Mouse (Mus musculus) forebrain, embryonic 11.5 days (tissue): ENCODE measurements around the gene Bzw2. TPM values are rescaled to one million over a fixed set of nuclear protein-coding genes. Genes with fewer than 3 reads are reported as not detected.

Source experiments
- ATAC-seq: fragments of 200-750 bp; cut with Nextera tagmentation; replicated peaks from 2 replicates; pipeline ENCODE4 v1.8.0; 2017; ENCODE audit warnings: moderate TSS enrichment; ENCODE audit not compliant: low FRiP score
- DNase-seq: peaks from one replicate; pipeline ENCODE4 v3.0.0-alpha.2; 2017; ENCODE audit warnings: low spot score
- H3K27ac ChIP-seq: fragments of 300-500 bp; sonication (generic); 2 replicates; pipeline ENCODE4 v1.5.1; 2014; ENCODE audit warnings: low read depth, low read length
- H3K27me3 ChIP-seq: fragments of 300-500 bp; sonication (generic); 2 replicates; pipeline ENCODE4 v1.6.1; 2014; ENCODE audit warnings: mild to moderate bottlenecking, low read length, mixed read lengths; ENCODE audit not compliant: control insufficient read depth, insufficient read depth
- H3K36me3 ChIP-seq: fragments of 300-500 bp; sonication (generic); 2 replicates; pipeline ENCODE4 v1.6.1; 2014; ENCODE audit warnings: mild to moderate bottlenecking, low read length, moderate library complexity, mixed read lengths; ENCODE audit not compliant: control insufficient read depth, insufficient read depth
- H3K4me1 ChIP-seq: fragments of 300-500 bp; sonication (generic); replicated peaks from 2 replicates; pipeline ENCODE4 v1.6.1; 2014; ENCODE audit warnings: low read length, mixed read lengths; ENCODE audit not compliant: control insufficient read depth, insufficient read depth
- H3K4me2 ChIP-seq: fragments of 300-500 bp; sonication (generic); 2 replicates; pipeline ENCODE4 v1.6.1; 2014; ENCODE audit warnings: low read depth, mild to moderate bottlenecking, low read length, moderate library complexity, mixed read lengths; ENCODE audit not compliant: severe bottlenecking
- H3K4me3 ChIP-seq: fragments of 300-500 bp; sonication (generic); 2 replicates; pipeline ENCODE4 v1.5.1; 2014; ENCODE audit warnings: low read depth, low read length
- H3K9ac ChIP-seq: fragments of 300-500 bp; sonication (generic); 2 replicates; pipeline ENCODE4 v1.6.1; 2014; ENCODE audit warnings: low read length
- H3K9me3 ChIP-seq: fragments of 300-500 bp; sonication (generic); 2 replicates; pipeline ENCODE4 v1.6.1; 2016; ENCODE audit warnings: low read length, mixed read lengths; ENCODE audit not compliant: control insufficient read depth
- WGBS: fragments of 180-500 bp; shearing (Covaris S2); extraction: QIAGEN DNeasy Blood & Tissue Kit; methylation state at CpG from one replicate; pipeline ENCODE4 v1.1.7; 2014; 5-methylcytosine and 5-hydroxymethylcytosine counted together
- polyA plus RNA-seq: library from polyadenylated mRNA; unstranded; fragments of >200 nt; fragmentation: Nextera tagmentation; extraction: Ambion mirVana; gene quantifications from 2 replicates; pipeline ENCODE4 v1.2.1, GENCODE M21; 2014

Bzw2 gene
- polyA plus RNA-seq, 1 experiment from 2014 or later, result 279 TPM

GRCm38 (mm10) chr12:36044691-36045090 is 113.2 kb downstream of the Bzw2 start:
- Histone ChIP-seq H3K4me1 (no peaks in the 10 kb centered on the region; the same call in 1 of the 2 replicates), H3K36me3 (no peaks in the 10 kb centered on the region), H3K27ac (no peak overlapping the region), H3K9me3 (no peaks in the 10 kb centered on the region), H3K4me3 (no peak overlapping the region), H3K27me3 (no peaks in the 10 kb centered on the region), H3K9ac (no peak overlapping the region), H3K4me2 (no peak overlapping the region)
- 77% methylated on average over 2 of the region's 2 CpGs for WGBS
- no peak for ATAC-seq
- no peak for DNase-seq

GRCm38 (mm10) chr12:36042348-36042778 is 115.5 kb downstream of the Bzw2 start, which contains the start of gene Tspan13:
Gene Tspan13 (minus strand): TSS chr12:36042500.
- H3K36me3 ChIP-seq, result no peaks in the 10 kb centered on the region
- peak within 1 kb of the TSS; percentile 59 for H3K4me2 ChIP-seq
- H3K27ac ChIP-seq, result peak within 1 kb of the TSS; percentile 72
- no peaks in the 10 kb centered on the region for H3K27me3 ChIP-seq
- DNase-seq (peak; percentile 95), ATAC-seq (peak; percentile 99)
- peak within 1 kb of the TSS; percentile 97 for H3K9ac ChIP-seq
- WGBS, result under 1% methylated on average over 35 of the region's 35 CpGs
- peak within 1 kb of the TSS; percentile 93 for H3K4me3 ChIP-seq
- no peaks in the 10 kb centered on the region; the same call in 1 of the 2 replicates for H3K4me1 ChIP-seq
- H3K9me3 ChIP-seq, result no peaks in the 10 kb centered on the region

Other genes starting within 250 kb of the Bzw2 start
- gene Agr3, start 232.5 kb downstream of the Bzw2 start, polyA plus RNA-seq, result 0.32 TPM in 1 of 2 replicates, not detected in the other
- 0.36 TPM in 1 of 2 replicates, not detected in the other for gene Agr2, start 165.2 kb downstream of the Bzw2 start, polyA plus RNA-seq
- gene Tspan13, start 115.6 kb downstream of the Bzw2 start, polyA plus RNA-seq, result 187 and 199 TPM in 2 replicates
- 26.3 and 30.6 TPM in 2 replicates for gene Ankmy2, start 966 bp downstream of the Bzw2 start, polyA plus RNA-seq
- gene Lrrc72, start 95.3 kb upstream of the Bzw2 start, polyA plus RNA-seq, result not detected in 2 replicates
- gene Sostdc1, start 156.1 kb upstream of the Bzw2 start, polyA plus RNA-seq, result 9.5 and 9.7 TPM in 2 replicates
- 8.2 and 8.7 TPM in 2 replicates for gene Ispd, start 223.4 kb upstream of the Bzw2 start, polyA plus RNA-seq
- 1.4 and 1.9 TPM in 2 replicates for gene D630036H23Rik, start 224.1 kb upstream of the Bzw2 start, polyA plus RNA-seq